Mouse (Mus musculus) lung, adult 18-20 months (tissue): Measurements from ENCODE around the gene Ecpas.

Source experiments
- DNase-seq, 2 experiments: peaks; one replicate each; pipeline ENCODE4 v3.0.0; 2022; ENCODE audit warnings: mixed read lengths in 2 of 2

Gene Ecpas

DNA sequence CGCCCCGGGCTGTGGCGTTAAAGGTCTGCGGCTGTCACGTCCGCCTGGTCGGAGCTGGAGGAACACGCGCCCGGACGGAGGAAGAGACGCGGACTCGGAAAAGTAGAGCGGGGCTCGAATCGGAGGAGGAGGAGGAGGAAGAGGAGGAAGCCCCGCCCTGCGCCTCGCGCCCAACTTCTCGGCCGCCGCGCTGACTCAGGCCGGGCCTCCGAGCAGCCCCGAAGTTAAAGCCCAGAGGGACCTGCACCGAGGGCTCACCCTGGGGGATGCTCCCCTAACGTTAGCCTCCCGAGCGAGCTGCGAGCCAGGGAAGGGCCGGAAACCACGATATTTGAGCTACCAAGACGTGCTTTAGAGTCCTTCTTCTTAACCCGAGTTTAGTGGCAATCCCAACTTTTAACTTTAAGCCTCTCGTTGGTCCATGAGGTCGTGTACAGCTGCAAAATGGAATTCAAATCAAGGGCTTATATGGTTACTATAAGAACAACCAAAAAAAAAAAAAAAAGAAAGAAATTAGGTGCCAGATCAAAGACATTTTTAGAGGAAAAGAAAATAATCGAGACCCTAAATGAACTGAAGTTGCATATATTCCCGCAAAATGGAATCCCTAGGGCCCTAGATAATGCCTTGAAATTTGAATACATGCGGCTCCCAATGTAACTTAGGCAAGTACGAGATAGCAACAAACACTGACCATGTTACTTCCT lies at the start of gene Ecpas:
TSS of gene Ecpas (minus strand) at position 121 of the 707 bp plus-strand sequence.
- peak; percentile 87 for DNase-seq

DNA sequence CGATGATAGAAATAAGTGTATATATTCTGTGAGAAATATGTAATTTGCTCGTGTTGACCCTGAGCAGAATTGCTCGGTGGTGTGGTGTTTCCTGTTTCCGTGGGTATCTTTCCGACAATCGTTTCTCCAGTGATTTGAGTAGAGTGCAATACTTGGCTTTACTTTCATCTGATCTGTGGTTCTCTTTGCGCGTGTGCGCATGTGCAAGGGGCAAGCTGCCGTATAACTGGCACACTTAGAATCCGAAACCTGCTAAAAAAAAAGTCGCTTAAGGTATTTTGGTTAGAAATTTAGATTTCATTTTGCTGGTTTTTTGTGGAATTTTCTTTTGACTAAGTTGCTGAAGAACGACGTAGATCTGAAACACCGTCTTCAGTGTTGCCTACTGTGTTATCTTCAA lies 49.2 kb upstream of the Ecpas start:
- no peak for DNase-seq

DNA sequence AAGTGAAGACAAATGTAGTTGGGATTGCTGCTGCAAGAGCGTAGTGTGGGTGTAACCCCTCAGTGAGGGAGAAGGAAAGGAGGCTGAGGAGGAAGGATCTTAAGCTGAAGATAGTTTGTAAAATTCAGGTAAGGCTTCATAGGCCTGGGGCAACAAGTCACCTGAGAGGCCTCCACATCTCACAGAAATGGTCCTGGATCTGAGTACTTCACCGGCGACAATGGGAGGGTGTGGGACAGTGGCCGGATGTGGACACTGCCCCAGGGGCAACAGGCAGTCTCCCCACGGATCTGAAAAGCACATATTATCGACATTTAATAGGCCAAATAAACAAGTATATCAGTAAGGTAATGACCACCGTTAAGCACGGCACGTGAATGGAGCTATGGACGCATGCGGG lies 40.1 kb upstream of the Ecpas start:
- no peak for DNase-seq

DNA sequence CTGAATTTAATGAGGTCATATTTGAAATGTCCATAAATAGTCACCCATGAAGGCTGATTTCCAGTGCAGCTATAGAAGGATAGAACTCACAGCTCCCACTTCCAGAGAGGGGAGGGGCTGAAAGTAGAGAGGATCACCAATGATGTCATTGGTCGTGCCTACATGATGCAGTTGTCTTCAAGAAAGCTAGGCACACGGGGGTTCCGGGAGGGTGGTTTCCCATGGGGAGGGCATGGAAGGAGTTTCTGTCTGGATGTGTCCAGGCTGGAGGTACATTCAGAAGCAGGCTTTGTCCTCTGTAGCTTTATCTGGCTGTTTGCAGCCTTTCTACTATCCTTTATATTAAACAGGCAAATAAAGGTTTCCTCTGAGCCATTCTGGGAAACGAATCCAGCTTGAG lies 35.8 kb upstream of the Ecpas start:
- no peak for DNase-seq

DNA sequence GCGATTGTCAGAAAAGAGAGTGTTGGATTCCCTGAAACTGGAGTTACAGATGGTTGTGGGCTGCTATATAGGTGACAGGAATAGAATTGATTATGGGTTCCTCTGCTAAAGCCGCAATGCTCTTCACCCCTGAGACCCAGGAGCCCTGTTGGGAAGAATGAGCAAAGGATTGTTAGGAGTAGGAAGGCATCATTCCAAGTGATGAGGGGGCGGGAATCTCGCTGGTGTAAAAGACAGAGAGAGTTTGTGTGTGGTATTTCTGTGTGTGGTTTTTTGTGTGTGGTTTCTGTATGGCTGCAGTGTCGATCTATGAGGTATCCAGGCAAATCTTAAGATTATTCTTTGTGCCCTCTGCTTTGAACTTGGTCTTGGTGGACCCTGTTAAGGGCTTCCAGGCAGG lies 32.1 kb upstream of the Ecpas start:
- no peak for DNase-seq

DNA sequence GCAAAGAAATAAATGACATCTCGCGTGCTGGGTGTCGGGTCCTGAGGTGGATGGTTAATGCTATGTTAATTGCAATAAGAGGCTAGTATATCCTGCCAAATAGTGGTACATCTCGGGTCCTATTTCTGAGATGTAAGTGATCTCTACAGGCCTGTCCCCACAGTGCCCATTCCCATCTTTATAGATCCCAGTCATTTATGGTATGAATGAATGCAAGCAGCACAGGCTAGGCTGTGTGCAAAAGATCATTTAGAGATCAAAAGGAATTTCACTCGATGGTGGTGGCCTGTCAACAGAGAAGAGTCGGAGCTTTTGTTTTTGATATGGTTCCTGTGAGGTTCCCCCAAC lies 31.6 kb upstream of the Ecpas start:
- DNase-seq: no peak

DNA sequence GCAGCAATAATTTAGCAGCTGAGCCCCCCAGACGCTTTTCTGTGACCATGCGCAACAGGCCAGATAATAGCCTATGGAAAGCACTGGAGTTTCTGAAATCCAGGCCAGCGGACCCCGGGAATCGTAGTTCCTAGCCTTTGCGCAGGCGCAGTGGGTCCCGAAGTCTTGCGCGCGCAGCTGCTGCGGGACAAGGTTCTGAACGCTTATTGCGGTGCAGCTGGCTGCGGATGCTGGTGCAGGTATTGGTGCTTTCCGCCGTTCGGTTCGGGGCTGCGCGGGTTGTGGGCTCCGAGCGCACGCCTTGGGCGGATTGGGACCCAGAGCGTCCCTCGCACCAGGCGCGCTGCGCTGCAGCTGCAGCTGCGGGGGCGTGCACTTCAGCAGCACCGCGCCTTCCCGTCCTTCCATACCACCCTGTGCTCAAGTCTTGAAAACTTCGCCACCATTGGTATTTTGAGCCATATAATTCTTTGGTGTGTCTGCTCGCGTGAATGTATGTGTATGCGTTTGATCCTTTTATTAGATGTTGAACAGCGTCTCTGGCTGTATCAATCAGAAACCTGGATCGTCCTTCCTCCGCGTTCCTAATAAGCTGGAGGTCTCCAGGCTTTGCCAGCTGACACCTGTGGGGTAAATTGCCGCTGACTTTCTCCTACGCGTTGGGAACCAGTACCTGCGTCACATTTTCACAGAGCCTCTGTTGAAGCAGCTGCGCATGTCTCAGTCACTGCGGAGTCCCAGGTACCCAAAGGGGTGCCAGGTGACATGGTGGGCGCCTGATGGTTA lies 31.1 kb upstream of the Ecpas start, which contains the start of gene Zkscan16:
TSS of gene Zkscan16 (plus strand) at position 209 of the 786 bp plus-strand sequence.
- peak; percentile 47 to 57 for DNase-seq

DNA sequence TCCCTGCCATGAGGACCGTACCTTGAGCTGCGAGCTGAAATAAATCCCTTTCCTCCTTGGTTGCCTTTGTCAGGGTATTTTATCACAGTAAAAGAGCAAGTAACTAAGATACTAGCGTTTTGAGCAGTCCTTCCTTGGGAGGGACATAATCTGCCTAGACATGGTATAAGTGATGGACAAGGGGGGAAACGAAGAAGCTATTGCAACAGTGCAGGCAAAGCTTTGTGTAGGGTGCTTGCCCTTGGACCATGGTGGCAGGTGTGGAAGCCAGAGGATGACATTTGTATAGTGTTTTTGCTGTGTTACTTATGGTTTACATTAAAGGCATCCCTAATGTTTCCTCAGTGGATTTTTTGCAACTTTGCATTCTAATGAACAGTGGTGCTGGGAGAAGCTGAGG lies 30.4 kb upstream of the Ecpas start:
- no peak for DNase-seq

DNA sequence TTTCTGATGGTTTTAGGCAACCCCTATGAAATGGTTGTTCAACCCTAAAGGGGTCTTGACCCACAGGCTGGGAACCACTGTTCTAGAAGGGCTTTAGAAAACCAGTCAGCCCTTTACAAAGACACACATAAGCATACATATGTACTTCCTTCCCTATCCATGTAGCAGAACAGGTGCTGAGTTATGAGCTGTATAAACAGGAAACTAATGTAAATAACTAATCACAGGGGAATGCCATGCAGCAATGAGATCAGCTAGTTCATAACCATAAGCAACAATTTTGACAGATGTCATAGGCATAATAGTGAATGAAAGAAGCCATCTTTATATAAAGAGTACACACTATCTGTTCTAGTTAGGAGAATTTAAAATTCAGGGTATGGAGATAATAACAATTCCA lies 29.1 kb upstream of the Ecpas start:
- no peak for DNase-seq

DNA sequence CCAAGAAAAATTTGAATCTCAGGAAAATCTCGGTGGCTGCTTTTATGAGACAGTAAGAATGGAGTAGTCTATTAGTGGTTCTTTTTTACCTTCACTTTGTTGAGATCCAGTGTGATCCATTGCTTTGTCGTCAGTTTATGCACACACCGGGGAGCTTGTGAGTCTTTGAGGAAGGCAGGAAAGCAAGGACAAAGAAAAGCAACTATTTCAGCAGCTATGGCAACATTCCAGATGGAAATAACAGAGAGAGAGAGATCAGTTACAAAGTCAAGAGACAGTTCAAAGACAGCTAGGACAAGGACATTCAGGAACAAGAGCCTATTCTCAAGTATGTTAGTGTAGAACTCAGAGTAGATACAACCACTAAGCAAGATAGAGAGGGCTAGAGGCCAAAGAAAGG lies 23.3 kb upstream of the Ecpas start:
- no peak for DNase-seq

DNA sequence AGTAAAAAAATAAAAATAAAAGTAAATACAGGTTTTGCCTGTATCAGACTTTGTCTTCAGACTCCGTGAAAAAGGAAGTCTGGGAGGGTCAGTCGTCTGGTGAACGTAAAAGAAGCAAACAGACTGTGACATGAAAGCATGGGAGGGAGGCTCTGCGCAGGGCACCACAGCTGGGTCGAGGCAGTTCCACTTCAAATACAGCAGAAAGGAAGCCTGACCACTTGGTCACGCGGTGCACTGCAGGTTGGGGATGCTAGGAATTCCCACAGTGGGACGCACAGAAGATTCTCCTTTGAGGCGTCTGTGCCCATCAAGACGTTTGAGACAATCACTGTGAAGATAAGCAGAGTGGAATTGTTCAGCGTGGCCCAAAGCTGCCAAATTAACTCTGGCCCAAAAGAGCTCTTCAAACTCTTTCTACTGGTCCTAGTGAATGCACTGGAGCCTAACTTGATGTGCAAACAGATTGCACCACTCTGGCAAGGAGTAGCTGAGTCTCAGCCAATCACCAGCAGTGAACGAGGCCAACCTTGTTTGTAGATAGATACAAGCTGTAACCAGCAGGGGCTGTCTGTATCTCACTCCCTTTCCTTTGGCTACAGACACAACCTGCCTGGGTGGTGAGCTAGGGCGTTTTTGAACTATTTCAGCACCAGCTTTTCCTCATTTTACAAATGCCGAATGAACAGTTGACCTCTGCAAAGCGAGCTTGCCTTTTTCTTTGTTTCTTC lies 22.4 kb upstream of the Ecpas start:
- DNase-seq: peak; percentile 70 to 82

DNA sequence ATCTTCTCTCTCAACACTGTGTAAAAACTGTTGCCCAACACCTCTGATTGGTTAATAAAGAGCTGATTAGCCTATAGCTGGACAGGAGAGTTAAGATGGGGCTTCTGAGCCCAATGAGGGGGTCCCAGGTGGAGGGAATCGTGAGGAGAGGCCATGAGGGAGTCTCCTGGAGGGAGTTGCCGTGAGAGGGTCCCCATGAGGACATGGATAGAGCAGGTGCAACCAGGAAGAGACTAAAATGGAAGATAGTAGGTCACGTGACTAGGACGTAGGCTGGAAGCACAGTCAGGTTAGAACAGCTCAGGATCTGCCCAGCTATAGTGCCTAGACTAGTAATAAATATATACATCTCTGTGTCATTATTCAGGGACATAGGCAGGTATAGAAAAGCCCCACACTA lies 21.8 kb upstream of the Ecpas start:
- DNase-seq: no peak

DNA sequence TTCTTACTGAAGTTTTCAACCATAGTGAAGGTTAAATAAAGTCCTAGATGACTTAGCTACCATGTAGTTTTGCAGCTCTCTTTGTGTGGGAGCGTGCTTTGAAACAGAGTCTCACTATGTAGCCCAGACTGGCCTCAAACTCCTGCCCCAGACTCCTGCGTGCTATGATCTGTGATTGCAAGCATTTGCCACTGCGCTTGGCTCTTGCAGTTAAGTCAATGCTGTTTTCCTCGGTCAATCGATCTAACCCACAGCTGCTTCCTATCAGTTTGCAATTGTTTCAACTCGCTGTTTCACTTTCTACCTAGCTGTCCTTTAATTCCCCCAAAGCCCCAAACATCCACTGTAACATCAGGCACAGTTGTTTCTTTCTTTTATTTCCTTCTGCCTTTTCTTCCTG lies 20.0 kb upstream of the Ecpas start:
- no peak for DNase-seq

DNA sequence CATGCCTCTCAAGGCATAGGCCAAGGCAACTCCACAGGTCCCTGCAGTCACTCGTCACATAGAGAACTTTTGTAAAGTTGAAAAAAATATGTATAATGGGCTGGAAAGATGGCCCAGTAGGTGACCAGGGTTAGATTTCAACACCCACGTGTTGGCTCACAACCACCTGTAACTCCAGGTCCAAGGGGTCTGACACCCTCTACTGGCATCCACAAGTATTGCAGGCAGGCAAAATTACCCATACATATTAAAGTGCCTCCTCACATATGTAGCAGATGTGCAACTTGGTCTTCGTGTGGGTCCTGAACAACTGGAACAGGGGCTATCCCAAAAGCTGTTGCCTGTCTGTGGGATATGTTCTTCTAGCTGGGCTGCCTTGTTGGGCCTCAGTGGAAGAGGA lies 15.1 kb upstream of the Ecpas start:
- DNase-seq: no peak

DNA sequence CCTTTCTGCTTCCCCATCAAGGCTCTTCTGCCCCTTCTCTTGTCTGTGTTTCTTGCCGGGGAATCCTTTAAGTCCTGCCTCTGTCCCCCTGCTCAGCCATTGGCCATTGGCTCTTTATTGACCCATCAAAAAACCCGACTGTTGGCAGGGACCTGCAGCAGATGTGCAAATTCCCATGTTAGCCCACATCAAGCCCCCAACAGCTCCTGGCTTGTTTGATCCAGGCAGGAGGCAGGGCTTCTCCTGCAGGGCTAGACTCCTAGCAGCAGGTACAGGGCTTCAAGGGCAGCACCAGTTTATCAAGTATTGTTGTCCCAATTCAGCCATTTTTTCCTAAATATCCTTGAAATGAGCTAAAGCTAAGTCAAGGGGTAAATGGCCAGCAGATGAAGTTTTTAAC lies 13.6 kb upstream of the Ecpas start:
- no peak for DNase-seq

DNA sequence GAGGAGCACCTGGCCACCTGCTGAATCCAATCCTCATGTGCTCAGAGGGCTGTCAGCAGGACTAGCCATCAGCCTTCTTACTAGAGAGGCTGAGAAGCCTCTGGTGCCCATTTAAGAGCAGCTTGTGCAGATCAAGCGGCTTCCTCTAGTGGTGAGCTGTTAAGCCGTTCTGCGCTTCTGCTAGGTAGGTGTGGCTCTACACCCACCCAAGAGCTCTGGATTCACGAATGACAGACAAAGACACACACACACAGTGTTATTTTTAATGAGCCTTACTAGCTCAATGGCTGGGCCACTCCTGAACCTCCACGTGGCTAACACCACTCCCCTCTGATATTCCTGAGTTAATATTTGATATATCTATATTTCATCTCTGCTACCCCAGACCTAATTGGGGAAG lies 13.1 kb upstream of the Ecpas start:
- no peak for DNase-seq

DNA sequence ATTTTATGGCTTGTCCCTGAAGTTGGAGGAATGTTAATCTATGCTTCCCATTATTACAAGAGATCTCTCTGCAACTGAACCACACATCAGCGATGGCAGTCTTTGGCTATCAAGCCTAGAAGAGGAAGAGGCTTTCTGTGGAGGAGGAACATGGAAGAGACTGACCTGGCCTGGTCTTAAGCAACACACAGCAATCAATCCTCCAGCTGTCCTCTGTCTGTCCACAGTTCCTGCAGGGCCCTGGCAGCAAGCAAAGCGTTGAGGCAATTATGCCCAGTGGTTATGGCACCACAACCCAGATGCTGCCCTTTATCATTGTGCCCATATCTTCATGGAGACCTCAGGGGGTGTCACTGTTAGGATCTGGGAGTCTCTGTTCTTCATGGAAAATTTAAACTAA lies 11.4 kb upstream of the Ecpas start:
- DNase-seq: no peak

DNA sequence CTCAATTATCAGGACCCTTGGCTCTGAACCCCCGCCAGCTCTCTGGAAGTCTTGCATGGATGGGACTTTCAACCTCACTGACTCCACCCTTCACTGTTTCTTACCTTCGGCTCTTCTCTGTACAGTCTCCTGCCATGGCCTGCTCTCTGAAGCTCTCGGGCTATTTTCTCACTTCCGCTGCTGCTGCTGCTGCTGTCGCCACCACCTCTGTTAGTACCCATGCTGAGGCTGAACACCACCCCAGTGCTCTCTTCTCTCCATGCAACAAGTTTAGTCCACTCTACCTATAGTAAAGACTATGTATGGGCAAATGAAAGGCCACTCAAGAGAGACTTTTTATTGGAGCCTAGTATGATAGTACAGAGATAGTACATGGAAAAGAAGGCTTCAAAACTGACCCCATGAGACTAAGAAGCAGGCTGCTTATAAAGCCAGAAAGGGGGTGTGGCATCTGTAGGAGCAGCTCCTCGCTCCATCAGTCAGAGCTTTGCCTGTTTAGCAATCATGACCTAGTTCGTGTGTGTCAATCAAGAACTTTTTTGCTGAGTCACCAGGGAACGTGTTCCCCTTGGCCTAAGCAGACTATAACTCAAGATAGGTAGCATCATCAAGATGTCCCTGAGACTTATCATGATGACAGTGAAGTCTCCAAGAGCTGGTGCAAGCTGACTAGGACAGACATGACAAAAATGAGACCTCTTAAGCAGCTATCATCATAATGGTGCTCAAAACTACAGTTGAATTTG lies 2.7 kb upstream of the Ecpas start:
- DNase-seq: no peak

DNA sequence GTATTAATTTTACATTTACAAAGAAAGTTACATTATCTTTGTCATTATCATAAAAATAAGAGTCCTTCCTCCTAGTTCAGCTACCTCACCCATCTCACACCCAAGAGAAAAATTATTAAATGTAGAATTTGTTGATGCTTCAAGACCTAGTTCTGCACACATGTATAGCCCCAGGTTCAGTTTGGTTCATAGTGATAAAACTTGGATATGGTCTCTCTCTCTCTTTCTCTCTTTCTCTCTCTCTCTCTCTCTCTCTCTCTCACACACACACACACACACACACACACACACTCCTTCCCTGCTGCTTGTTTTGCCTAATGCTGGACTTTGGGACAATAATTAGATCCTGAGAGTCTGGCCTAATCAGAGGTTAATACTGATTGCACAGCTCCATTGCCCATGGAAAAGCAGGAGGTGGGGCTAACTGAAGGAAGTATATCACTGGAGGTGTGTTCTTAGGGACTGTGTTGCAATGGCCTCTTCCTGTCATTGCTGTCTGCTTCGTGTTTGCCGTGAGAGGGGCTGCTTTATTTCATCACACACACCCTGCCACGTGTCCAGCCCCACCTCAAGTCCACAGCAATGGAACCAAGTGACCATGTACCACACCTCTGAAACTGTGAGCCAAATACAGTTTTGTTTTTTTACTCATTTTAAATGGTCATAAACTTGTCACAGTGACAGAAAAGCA lies 932 bp upstream of the Ecpas start:
- DNase-seq: peak; percentile 24 to 34

DNA sequence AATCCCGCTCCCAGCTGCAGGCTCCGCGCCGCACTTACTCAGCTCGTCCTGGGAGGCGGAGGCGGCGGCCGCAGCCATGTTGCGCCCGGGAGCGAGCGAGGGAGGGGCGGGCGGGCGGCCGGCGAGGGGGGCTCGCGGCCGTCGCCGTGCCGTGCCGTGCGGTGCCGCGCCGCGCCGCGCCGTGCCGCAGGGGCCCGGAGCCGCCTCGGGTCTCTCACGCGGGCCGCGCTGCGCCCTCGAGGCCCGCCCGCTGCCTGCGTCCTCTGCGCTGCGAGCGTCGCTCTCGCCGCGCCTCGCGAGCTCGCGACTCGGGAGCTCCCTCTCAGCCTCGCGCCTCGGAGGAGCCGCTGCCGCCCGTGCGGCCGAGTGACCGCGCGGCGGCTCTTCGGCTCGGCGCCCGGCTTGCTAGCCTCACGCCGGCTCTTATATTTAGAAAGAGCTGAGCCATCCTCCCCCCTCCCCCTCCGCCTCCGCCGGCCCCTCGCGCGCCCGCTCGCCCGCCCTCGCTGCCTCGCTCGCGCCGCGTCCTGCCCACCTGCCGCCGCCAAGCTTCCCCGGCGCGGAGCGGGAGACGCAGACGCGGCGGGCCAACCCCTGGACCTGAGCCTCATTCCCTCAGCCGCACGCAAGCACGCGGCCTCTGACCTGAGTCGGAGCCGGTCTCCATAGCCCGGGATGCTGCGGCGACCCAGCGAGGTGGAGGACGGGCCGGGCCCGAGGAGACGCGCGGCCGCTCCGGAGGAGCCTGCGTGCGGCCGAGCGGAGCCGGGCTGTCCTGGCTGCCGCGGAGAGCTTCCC lies 519 bp downstream of the Ecpas start:
- peak; percentile 50 to 56 for DNase-seq

DNA sequence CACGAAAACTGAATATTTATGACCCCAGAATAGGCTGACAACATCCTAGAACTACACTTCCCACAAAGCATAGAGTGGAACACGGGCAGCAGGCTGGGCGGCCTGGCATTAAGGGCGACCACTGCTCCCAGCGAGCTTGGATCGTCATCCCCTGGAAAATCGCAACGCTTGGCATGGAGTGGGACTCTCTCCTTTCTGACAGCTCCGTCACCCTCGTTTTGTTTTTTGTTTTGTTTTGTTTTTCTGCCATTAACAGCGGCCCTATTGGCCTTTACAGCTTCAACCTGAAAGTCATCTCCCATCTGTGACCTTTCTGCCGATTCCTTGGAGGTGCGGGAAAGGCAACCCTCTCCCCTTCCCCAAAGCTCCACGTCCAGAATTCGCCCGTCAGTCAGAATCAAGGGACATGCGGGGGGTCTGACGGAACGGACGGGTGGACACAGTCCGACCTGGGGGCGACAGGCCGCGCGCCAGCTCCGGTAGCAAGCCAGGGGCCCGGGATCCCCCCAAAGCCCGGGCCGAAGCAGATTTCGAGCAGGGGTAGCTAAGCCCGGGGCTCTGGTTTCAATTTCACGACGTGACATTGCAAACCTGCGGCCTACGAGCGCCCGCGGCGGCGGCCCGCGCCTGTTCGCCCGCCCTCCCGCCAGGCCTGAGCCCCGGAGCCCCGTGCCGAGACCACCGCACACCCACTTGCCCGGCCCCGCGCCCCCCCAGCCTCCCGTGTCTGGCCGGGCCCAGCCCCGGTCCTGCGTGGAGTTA lies 1.3 kb downstream of the Ecpas start:
- peak; percentile 52 to 55 for DNase-seq
